Mouse (Mus musculus): Measurements from ENCODE around the gene Fkbp1b. TPM values are rescaled to one million over a fixed set of nuclear protein-coding genes. Genes with fewer than 3 reads are reported as not detected.

Gene Fkbp1b
- polyA plus RNA-seq, 1 experiment from 2014 or later = 8.9 TPM

DNA sequence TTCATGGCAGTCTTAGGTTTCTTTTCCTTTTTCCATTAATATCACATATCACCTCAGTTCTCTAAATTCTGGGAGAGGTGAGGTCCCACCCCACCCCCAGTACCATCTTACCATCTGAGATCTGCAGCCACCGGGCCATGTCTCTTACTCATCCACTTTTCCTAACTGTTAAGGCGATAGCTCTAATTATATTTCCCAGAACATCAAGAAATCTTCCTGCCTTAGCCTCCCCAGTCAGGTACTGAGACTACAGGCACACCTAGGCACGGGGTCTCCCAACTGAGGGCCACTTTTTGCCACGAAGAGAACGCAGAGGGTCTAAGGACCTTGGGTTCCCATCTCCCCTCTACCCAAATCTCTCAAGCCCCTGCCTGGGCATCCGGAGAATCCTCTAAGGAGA, 32.1 kb upstream of the Fkbp1b start:
- no peaks in the 10 kb centered on the region for H3K9me3 ChIP-seq (replicated peaks)
- H3K36me3 ChIP-seq = no peaks in the 10 kb centered on the region
- H3K4me1 ChIP-seq (replicated peaks) = peaks cover 28% of the 10 kb centered on the region
- no peak for ATAC-seq (replicated peaks; ENCODE audit: insufficient number of reproducible peaks, insufficient read depth, low FRiP score, low read depth)
- 70% methylated on average over 6 of the region's 6 CpGs for WGBS
- H3K9ac ChIP-seq = no peak overlapping the region; the same call in 1 of the 2 replicates
- no peak overlapping the region for H3K27ac ChIP-seq
- H3K27me3 ChIP-seq = no peaks in the 10 kb centered on the region
- H3K4me3 ChIP-seq = peak overlapping the region; percentile 46
- peak overlapping the region; percentile 89 for H3K4me2 ChIP-seq

DNA sequence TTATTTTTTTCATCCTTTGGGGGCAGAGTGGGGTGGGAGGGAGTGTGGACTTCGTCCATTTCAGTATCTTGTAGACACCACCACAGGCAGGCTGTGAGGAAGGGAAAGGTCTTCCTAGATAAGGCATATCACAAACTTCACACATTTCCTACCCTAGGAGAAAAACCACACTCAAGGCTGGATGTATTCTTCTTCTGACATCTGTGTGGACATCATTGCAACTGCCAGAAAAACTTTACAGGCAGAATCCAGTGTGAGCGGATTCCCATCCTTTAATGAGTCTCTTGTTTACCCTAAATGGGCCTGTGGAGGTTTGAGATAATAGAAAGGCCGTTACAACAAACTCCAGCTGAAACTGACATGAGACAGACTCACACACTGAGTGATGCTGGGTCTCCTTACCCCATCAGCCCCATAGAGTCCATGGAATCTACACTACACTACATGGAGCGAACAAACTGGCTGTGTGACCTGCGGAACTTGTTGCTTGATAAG, 31.6 kb upstream of the Fkbp1b start:
- H3K27ac ChIP-seq = no peak overlapping the region
- H3K4me2 ChIP-seq = no peak overlapping the region; the same call in 1 of the 2 replicates
- no peak overlapping the region for H3K9ac ChIP-seq
- no peaks in the 10 kb centered on the region for H3K36me3 ChIP-seq
- H3K9me3 ChIP-seq (replicated peaks) = no peaks in the 10 kb centered on the region
- no peaks in the 10 kb centered on the region for H3K27me3 ChIP-seq
- no peak overlapping the region for H3K4me3 ChIP-seq
- ATAC-seq (replicated peaks; ENCODE audit: insufficient number of reproducible peaks, insufficient read depth, low FRiP score, low read depth) = no peak
- 58% methylated on average over 5 of the region's 5 CpGs for WGBS
- peaks cover 28% of the 10 kb centered on the region for H3K4me1 ChIP-seq (replicated peaks)

DNA sequence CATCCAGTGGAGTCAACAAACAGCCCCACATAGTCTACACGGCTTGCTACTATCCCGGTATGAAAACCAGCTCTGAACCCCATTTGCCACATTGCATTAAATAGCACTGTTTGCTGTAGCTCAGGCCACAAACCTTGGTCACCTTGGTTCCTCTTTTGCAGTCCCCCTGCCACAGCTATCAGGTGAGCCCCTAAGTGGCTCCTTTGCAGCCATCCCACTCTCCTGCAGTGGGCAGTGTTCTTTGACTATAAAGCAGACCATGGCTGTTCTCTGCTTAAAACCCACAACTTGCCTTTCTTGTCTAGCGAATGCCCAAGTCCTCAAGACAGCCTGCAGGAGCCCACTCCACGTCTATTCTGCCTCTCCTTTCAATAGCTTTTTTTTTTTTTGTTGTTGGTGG, 30.9 kb upstream of the Fkbp1b start:
- no peak overlapping the region for H3K4me2 ChIP-seq
- H3K4me3 ChIP-seq = no peak overlapping the region
- no peaks in the 10 kb centered on the region for H3K27me3 ChIP-seq
- no peaks in the 10 kb centered on the region for H3K36me3 ChIP-seq
- H3K27ac ChIP-seq = no peak overlapping the region
- no peaks in the 10 kb centered on the region for H3K9me3 ChIP-seq (replicated peaks)
- 43% methylated on average over 4 of the region's 4 CpGs for WGBS
- H3K9ac ChIP-seq = no peak overlapping the region
- no peak for ATAC-seq (replicated peaks; ENCODE audit: insufficient number of reproducible peaks, insufficient read depth, low FRiP score, low read depth)
- H3K4me1 ChIP-seq (replicated peaks) = peaks cover 28% of the 10 kb centered on the region

DNA sequence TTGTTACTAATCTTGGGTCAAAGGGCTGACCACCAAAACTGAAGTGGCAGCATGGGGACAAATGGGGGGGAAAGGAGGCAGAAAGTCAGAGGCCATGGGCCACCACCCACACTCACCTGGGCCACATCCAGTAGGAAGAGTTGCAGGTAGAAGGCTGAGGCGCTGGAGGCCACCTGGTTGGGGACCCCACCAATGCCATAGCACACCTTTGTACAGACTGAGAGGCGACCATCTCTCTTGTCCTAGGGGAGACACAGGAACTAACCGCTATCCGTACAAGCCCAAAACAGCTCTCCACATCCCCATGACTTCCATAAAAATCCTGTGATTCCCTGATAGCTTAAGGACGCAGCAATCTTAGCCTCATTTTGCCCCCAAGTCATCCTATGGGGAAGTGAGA, 29.9 kb upstream of the Fkbp1b start:
- H3K4me3 ChIP-seq = no peak overlapping the region
- no peaks in the 10 kb centered on the region for H3K9me3 ChIP-seq (replicated peaks)
- H3K27ac ChIP-seq = no peak overlapping the region
- no peaks in the 10 kb centered on the region for H3K36me3 ChIP-seq
- no peak overlapping the region for H3K9ac ChIP-seq
- ATAC-seq (replicated peaks; ENCODE audit: insufficient number of reproducible peaks, insufficient read depth, low FRiP score, low read depth) = no peak
- peaks cover 28% of the 10 kb centered on the region for H3K4me1 ChIP-seq (replicated peaks)
- H3K4me2 ChIP-seq = no peak overlapping the region
- H3K27me3 ChIP-seq = no peaks in the 10 kb centered on the region
- WGBS = 94% methylated on average over 5 of the region's 5 CpGs

DNA sequence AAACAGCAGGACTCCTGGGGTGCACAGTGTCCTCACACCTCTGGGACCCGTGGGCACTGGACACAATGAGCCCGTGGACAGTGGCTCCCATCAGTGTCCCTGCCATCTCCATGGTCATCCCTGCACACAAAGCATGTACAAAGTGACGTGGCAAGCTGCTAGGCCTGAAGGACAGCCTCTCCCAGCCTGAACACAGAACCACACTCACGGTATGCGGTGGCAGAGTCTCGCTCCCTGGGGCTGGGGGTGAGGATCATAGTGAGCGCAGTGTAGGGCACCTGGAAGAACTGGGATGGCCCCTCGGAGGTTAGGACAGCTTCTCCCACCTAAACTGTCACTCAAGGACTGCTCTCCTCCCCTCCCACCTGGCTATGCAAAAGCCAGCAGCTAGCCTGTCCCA, 27.5 kb upstream of the Fkbp1b start:
- H3K27ac ChIP-seq = no peak overlapping the region
- 76% methylated on average over 8 of the region's 8 CpGs for WGBS

GRCm38 (mm10) chr12:4864338-4864690, 22.9 kb upstream of the Fkbp1b start:
- Histone ChIP-seq H3K27ac (peak overlapping the region; percentile 80), H3K9ac (no peak overlapping the region), H3K4me2 (peak overlapping the region; percentile 43; the same call in 1 of the 2 replicates), H3K36me3 (no peaks in the 10 kb centered on the region), H3K9me3 (replicated peaks) (no peaks in the 10 kb centered on the region), H3K4me3 (peak overlapping the region; percentile 1; the same call in 1 of the 2 replicates), H3K4me1 (replicated peaks) (peaks cover 28% of the 10 kb centered on the region), H3K27me3 (no peaks in the 10 kb centered on the region)
- peak; percentile 14; the same call in 1 of the 2 replicates for ATAC-seq (replicated peaks; ENCODE audit: insufficient number of reproducible peaks, insufficient read depth, low FRiP score, low read depth)
- WGBS = 37% methylated on average over 4 of the region's 4 CpGs

More for the DNA sequence above, 27.5 kb upstream of the Fkbp1b start:
- no peak overlapping the region for H3K9ac ChIP-seq
- no peaks in the 10 kb centered on the region for H3K36me3 ChIP-seq
- H3K4me1 ChIP-seq (replicated peaks) = peaks cover 24% of the 10 kb centered on the region
- ATAC-seq (replicated peaks; ENCODE audit: insufficient number of reproducible peaks, insufficient read depth, low FRiP score, low read depth) = no peak
- no peak overlapping the region for H3K4me2 ChIP-seq
- H3K4me3 ChIP-seq = no peak overlapping the region
- H3K9me3 ChIP-seq (replicated peaks) = no peaks in the 10 kb centered on the region
- H3K27me3 ChIP-seq = no peaks in the 10 kb centered on the region

DNA sequence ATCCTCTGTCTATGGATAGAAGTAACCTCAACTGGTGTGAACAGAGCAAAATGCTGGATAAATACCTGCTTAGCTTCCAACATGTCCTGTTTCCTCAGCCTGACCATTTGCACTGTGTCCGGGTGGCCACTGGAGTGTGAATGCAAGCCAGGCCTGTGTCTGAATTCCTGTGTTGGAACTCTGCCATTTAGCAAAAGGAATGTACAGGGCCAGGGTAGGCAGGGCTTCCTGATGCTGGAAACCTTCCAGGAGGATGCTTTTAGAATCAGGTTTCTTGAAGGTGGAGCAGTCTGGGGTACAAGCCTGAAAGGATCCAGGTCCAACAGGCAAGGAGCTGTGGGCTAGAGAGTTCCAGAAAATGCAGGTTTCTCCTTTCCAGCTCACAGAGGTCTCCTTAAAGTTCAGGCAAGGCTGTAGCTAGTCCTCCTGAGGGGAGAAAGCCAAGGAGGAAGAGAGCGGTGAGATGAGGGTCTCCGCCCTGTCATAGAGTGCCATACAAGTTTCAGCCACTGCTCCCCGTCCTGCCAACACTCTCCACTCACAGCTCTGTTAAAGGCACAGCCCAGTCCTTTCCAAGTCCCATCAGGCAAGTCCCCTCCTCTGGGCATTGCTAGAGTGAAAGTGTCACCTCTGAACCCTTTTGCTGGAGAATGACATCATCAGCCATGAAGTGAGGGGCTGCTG, 22.4 kb upstream of the Fkbp1b start:
- Histone ChIP-seq H3K9me3 (replicated peaks) (no peaks in the 10 kb centered on the region), H3K27ac (peak overlapping the region; percentile 80), H3K4me3 (peak overlapping the region; percentile 1; the same call in 1 of the 2 replicates), H3K4me2 (peak overlapping the region; percentile 43), H3K4me1 (replicated peaks) (peaks cover 27% of the 10 kb centered on the region), H3K27me3 (no peaks in the 10 kb centered on the region), H3K36me3 (no peaks in the 10 kb centered on the region), H3K9ac (no peak overlapping the region)
- 22% methylated on average over 4 of the region's 4 CpGs for WGBS
- ATAC-seq (replicated peaks; ENCODE audit: insufficient number of reproducible peaks, insufficient read depth, low FRiP score, low read depth) = peak; percentile 74

DNA sequence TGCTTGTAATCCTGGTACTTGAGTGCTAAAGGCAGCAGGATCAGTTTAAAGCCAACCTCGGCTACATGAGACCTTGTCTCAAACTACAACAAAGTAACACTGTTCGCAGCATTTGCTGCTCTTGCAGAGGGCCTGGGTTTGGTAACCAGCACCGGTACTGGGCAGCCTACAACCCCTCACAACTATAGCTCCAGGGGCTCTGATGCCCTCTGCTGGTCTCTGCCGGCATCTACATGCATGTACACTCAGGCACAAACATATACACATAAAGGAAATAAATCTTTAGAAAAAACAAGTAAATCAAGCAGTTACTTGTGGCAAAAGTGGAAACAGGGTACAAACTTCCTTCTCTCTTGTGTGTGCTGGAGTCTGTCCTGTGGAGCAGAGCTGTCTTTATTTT, 21.3 kb upstream of the Fkbp1b start:
- Histone ChIP-seq H3K9me3 (replicated peaks) (no peaks in the 10 kb centered on the region), H3K4me3 (no peak overlapping the region), H3K27ac (no peak overlapping the region), H3K4me2 (no peak overlapping the region), H3K36me3 (no peaks in the 10 kb centered on the region), H3K4me1 (replicated peaks) (peaks cover 27% of the 10 kb centered on the region), H3K27me3 (no peaks in the 10 kb centered on the region), H3K9ac (no peak overlapping the region)
- ATAC-seq (replicated peaks; ENCODE audit: insufficient number of reproducible peaks, insufficient read depth, low FRiP score, low read depth) = no peak
- 92% methylated on average over 4 of the region's 4 CpGs for WGBS

DNA sequence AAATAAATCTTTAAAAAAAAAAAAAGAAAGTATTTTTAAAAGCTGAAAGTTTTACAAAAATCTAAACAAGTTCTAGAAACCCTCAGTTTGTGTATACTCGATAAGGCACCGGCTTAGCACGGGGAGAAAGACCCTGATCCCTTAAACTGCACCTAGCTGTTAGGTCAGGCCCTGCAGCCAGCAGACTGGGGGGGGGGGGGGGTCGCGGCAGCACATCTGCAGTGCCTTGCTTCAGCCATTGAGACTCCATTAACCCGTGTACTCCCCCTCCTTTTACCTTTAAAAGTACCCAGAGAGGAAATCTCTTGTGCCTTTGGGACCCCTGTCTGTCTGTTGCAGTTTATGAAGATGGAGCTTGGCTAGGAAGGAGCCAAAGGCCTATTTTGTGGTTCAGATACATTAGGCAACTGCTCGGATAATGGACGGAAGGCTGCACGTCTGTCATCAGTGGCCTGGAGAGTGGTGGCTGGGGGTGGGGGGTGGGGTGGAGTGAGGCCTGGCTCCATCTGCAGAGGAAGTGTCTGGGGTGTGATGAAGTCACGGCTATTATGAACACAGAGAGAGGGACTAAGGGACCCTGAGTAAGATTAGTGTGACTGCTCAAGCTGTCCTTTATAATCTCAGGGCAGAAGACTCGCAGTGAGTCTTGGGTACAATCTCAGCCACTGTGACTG, 18.0 kb upstream of the Fkbp1b start:
- peak; percentile 40; the same call in 1 of the 2 replicates for ATAC-seq (replicated peaks; ENCODE audit: insufficient number of reproducible peaks, insufficient read depth, low FRiP score, low read depth)

DNA sequence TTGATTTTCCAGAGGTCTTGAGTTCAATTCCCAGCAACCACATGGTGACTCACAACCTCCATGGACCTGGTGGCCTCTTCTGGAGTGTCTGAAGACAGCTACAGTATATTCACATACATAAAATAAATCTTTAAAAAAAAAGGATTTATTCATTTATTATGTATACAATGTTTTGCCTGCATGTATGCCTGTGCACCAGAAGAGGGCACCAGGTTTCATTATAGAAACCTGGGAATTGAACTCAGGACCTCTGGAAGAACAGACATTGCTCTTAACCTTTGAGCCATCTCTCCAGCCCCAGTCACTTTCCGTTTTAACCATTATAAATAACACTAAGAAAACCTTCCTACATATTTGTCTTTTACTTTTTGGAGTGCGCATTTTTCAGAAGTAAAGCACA, 15.4 kb upstream of the Fkbp1b start:
- peaks cover 13% of the 10 kb centered on the region for H3K36me3 ChIP-seq
- H3K27me3 ChIP-seq = no peaks in the 10 kb centered on the region
- WGBS = 93% methylated on average over 2 of the region's 2 CpGs

More for the DNA sequence above, 18.0 kb upstream of the Fkbp1b start:
- 0 out of 2 replicates have a peak overlapping the region, but pooled peaks have one; percentile 7 for H3K27ac ChIP-seq
- no peak overlapping the region for H3K4me2 ChIP-seq
- peaks cover 23% of the 10 kb centered on the region for H3K4me1 ChIP-seq (replicated peaks)
- no peak overlapping the region for H3K9ac ChIP-seq
- H3K27me3 ChIP-seq = no peaks in the 10 kb centered on the region
- no peaks in the 10 kb centered on the region for H3K9me3 ChIP-seq (replicated peaks)
- H3K4me3 ChIP-seq = no peak overlapping the region
- WGBS = 33% methylated on average over 11 of the region's 11 CpGs
- peaks cover 13% of the 10 kb centered on the region for H3K36me3 ChIP-seq

DNA sequence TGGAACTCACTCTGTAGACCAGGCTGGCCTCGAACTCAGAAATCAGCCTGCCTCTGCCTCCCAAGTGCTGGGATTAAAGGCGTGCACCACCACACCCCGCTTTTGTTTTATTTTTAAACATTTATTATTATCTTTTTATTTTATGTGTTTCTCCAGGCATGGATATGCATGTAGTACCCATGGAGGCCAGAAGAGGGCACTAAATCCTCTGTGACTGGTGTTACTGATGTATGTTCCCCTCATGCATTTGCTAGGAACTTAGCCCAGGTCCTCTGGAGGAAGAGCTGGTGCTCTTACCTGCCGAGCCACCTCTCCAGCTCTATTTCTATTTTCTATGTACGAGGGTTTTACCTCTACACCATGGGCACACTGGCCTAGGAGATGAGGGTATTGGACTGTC, 14.8 kb upstream of the Fkbp1b start:
- H3K27ac ChIP-seq = no peak overlapping the region
- H3K36me3 ChIP-seq = peaks cover 13% of the 10 kb centered on the region
- H3K27me3 ChIP-seq = no peaks in the 10 kb centered on the region
- H3K9me3 ChIP-seq (replicated peaks) = no peaks in the 10 kb centered on the region
- no peak overlapping the region for H3K4me2 ChIP-seq
- peaks cover 9% of the 10 kb centered on the region for H3K4me1 ChIP-seq (replicated peaks)
- ATAC-seq (replicated peaks; ENCODE audit: insufficient number of reproducible peaks, insufficient read depth, low FRiP score, low read depth) = no peak
- no peak overlapping the region for H3K4me3 ChIP-seq
- WGBS = 94% methylated on average over 5 of the region's 5 CpGs
- no peak overlapping the region for H3K9ac ChIP-seq

More for the DNA sequence above, 15.4 kb upstream of the Fkbp1b start:
- H3K9ac ChIP-seq = no peak overlapping the region
- H3K27ac ChIP-seq = no peak overlapping the region
- H3K4me1 ChIP-seq (replicated peaks) = peaks cover 9% of the 10 kb centered on the region
- H3K4me2 ChIP-seq = no peak overlapping the region
- H3K9me3 ChIP-seq (replicated peaks) = no peaks in the 10 kb centered on the region
- ATAC-seq (replicated peaks; ENCODE audit: insufficient number of reproducible peaks, insufficient read depth, low FRiP score, low read depth) = no peak
- no peak overlapping the region for H3K4me3 ChIP-seq

All from heart, embryonic 15.5 days (tissue).